Mouse (Mus musculus) inflammation-experienced regulatory T-cells, adult 6 months (primary cell): ENCODE measurements around the gene Cnnm1. TPM values are rescaled to one million over a fixed set of nuclear protein-coding genes. Genes with fewer than 3 reads are reported as not detected.

ENCODE experiments used
- ATAC-seq: one replicate; pipeline ENCODE4 v1.8.0; 2017
- polyA plus RNA-seq, 3 experiments: library from polyadenylated mRNA; unstranded; fragments of 100-300 nt; shearing (Covaris generic); gene quantifications; one replicate each; pipeline ENCODE4 v1.2.1; 2017

The Cnnm1 gene
- polyA plus RNA-seq, 3 experiments from 2014 or later: not detected

- no peak for ATAC-seq
Observed at GRCm38 (mm10) chr19:43513874-43514273, 73.6 kb downstream of the Cnnm1 start.

- ATAC-seq: no peak
Observed at GRCm38 (mm10) chr19:43515668-43516396, 75.6 kb downstream of the Cnnm1 start.

GRCm38 (mm10) chr19:43516397-43517035 is 76.3 kb downstream of the Cnnm1 start:
- ATAC-seq: no peak

- ATAC-seq: no peak
Observed at GRCm38 (mm10) chr19:43517320-43517719, 77.1 kb downstream of the Cnnm1 start.

- no peak for ATAC-seq
Observed at GRCm38 (mm10) chr19:43517808-43518207, 77.6 kb downstream of the Cnnm1 start.

- ATAC-seq: no peak
Observed at GRCm38 (mm10) chr19:43518261-43518660, 78.0 kb downstream of the Cnnm1 start.

DNA sequence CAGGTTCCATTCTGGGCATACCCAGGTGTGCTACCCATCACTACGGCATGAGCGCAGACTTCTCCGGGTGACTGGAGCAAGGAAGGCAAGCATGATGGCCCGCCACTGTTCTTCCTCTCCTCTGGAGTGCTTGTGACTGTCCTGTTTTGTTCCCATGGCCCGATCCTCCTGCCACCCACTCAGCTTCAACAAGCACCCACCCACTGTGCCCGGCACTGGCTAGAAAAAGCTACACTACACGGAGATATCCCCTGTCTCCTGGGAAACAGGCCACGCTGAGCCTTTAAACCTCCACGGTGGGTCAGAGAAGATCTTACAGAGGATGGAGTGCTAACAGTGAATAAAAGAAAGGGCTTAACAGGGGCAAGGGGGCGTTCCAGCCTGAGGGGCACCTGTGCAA is 79.0 kb downstream of the Cnnm1 start:
- ATAC-seq: no peak

DNA sequence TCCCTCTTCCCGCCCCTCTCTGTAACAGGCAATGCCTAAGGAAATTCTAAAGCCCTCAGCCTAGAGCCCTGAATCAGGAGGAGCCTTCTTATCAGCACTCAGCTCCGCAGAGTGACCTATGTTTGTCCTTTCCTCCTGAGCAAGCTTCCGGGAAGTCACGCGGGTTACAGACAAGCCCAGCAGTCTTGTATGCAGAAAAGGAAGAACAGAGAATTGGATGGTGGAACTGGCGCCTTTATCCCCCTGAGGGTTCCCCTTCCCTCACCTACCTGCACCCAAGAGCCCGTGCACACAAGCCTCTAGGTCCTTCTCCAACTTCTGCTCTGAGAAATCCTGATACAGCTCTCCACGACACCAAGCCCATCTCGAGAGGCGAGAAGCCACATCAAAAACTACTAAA is 80.2 kb downstream of the Cnnm1 start:
- no peak for ATAC-seq

DNA sequence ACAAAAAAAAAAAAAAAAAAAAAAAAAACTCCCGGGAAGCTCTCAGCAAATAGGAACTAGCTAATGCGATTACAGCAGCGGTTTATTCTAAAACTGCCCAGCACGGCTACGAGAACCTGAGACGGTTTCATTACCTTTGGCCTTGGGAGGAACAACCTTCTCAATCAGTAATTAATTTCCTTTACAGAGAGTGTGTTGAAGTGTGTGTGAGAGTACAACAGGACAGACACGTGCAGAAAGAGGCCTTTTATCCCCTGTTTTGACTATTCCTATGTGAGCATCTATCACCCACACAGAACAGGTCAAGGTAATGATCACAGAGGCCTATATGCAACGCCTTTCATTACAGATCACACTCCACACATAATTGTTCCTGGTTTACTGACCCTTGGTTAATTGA is 81.1 kb downstream of the Cnnm1 start:
- ATAC-seq: no peak

DNA sequence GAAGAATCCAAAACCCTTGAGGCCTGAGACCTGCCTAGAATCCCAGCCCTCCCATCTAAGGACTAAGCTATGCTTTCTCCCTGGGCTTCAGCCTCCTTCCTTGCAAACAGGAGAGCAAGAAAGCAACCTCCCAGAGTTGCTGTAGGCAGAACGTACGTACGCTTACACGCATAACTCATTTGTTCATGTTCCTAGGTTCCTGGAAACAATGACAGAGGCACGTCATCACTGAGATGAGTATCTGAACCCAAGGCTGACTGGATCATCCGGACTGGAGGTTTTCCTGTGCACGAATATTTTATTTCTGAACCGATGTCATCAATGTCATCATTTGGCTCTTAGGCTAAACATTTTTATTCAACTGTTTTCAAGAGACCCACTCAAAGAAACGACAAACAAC is 81.8 kb downstream of the Cnnm1 start:
- ATAC-seq: no peak

GRCm38 (mm10) chr19:43523551-43523950 is 83.3 kb downstream of the Cnnm1 start:
- ATAC-seq: peak; percentile 37

- peak; percentile 97 for ATAC-seq
Observed at GRCm38 (mm10) chr19:43524187-43525103, 84.2 kb downstream of the Cnnm1 start, which contains the start of gene Got1. Gene Got1 (minus strand): TSS chr19:43524605.

- no peak for ATAC-seq
Observed at GRCm38 (mm10) chr19:43525104-43525482, 84.9 kb downstream of the Cnnm1 start.

DNA sequence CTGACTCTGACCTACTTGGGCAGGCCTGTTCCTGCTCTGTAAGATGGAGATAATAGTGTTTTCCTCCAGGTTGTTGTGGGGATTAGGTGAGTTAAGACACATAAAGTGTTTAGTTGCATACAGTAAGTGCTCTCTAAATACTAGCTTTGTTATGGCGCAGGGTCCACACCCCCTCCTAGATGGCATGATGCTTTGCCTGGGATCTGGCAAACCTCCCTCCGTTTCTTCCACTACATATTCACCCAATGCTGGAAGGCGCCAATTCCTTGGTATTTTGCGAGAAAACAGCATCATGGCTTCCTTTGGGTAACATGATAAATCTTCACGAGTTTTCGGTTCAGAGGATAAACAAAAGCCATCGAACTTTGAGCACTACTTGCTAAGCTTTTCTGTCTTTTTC is 85.3 kb downstream of the Cnnm1 start:
- ATAC-seq: no peak

GRCm38 (mm10) chr19:43526025-43526424 is 85.8 kb downstream of the Cnnm1 start:
- no peak for ATAC-seq

- no peak for ATAC-seq
Observed at GRCm38 (mm10) chr19:43527131-43527530, 86.9 kb downstream of the Cnnm1 start.

GRCm38 (mm10) chr19:43528056-43528587 is 87.9 kb downstream of the Cnnm1 start:
- ATAC-seq: no peak

- peak; percentile 47 for ATAC-seq
Observed at GRCm38 (mm10) chr19:43530197-43530770, 90.0 kb downstream of the Cnnm1 start.

GRCm38 (mm10) chr19:43530921-43531320 is 90.7 kb downstream of the Cnnm1 start:
- peak; percentile 89 for ATAC-seq

DNA sequence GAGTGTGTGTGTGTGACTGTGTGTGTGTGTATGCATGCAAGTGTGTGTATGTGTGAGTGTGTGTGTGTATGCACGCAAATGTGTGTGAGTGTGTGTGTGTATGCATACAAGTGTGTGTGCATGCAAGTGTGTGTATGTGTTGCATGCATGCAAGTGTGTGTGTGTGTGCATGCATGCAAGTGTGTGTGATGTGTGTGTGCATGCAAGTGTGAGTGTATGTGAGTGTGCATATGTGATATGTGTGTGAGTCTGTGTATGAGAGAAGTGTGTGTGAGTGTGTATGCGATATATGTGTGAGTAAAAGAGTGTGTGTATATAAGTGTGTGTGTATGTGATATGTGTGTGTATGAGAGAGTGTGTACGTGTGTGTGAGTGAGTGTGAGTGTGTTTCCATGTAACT is 95.1 kb downstream of the Cnnm1 start:
- ATAC-seq: no peak

DNA sequence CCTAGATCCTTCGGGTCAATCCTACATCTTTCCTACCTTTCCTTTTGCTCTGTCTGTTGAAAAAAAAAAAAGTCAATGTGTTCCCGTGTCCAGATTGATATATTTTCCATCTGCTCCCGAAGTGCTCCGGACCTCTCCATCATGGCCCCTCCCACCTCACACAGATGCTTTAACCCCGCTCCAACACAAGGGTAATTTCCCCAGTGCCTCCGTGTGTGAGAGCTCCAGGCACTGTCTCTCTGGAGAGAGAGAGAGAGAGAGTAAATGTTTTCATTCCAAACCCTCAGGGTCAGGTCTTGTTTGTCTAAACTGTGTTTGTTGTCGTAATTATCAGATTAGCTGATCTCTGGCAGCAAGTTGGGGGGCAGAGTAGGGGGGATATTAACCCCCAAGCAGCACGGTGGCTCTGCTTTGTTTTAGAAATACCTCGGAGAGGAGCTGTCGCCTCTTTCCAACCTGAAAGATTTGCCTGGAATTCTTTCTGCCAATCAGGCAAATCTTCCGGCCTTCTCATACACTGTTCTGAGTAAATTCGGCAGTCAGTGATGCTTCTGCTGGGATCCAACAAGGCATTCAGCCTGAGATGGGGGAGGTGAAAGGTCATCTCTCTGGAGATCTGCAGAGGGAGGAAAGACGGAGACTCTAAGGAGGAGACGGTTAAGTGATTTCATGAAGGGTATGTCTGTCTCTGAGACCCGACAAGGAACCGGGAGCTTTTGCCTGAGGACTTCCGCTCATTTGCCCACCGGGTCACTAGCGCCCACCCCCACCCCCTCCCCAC is 106.3 kb downstream of the Cnnm1 start:
- ATAC-seq: no peak
